In the genomic region with DNA sequence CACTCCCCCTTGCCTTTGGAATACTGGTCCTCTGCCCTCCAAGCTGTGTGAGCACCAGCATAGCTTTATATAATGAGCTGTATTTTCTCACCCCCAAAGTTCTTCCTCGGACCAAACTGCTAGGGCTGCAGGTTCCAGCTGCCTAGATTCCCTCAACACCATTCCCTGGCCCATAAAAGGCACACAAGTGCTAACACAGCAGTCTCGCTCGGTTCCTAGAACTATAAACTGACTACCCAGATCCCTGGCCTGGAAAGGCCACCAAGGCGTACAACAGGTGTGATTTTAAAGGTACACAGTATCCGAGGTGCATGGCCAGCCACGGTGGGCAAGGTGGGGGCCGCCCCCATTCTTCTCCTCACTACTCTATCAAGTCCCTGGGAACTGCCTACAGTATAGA, we compare ENCODE assay signal across 17 mouse cellular contexts.
"Had no signal": no experiment of that assay in that cellular context is flagged by ENCODE, and none has a peak within 500 bp of the region (broad histone marks: within the 10 kb centered on the region; RNA-seq: fewer than 3 reads in every experiment).

No protein-coding gene starts in this region.

- H3K27me3 ChIP-seq: heart, embryonic 15.5 days had no signal

- H3K27ac ChIP-seq: heart, embryonic 13.5 days; heart, embryonic 15.5 days; hindbrain, embryonic 14.5 days; hindbrain, postnatal 0 days; limb, embryonic 13.5 days; limb, embryonic 15.5 days; liver, embryonic 12.5 days; liver, embryonic 14.5 days had no signal

- H3K4me3 ChIP-seq: heart, embryonic 10.5 days; heart, embryonic 13.5 days; heart, embryonic 15.5 days; limb, embryonic 13.5 days; limb, embryonic 15.5 days; liver, embryonic 12.5 days had no signal

- H3K36me3 ChIP-seq: heart, embryonic 15.5 days; limb, embryonic 13.5 days; liver, embryonic 12.5 days had no signal

- DNase-seq: heart, adult 18-20 months; heart, postnatal 14 days; heart, postnatal 36 days; kidney, adult 11 months; kidney, postnatal 10 days; layer of hippocampus, adult 9-11 months; layer of hippocampus, postnatal 36 days; left cerebral cortex, postnatal 4 days had no signal
